Mouse (Mus musculus) kidney, adult 2 months (tissue): Measurements from ENCODE around the gene Myh8.

Experiments used
- CTCF ChIP-seq: fragments of 200-500 bp; conservative IDR thresholded peaks from 2 replicates; pipeline ENCODE4 v1.5.1; 2011; ENCODE audit warnings: low read depth, mild to moderate bottlenecking, control low read depth, low read length, moderate library complexity, mixed read lengths; ENCODE audit not compliant: insufficient read depth, insufficient read length
- POLR2A ChIP-seq: fragments of 200-500 bp; IDR thresholded peaks from one replicate; pipeline ENCODE4 v1.6.1; 2011; ENCODE audit warnings: low read depth, low read length, control low read depth

- TF ChIP-seq POLR2A (no peak), CTCF (no peak)
Measured at GRCm38 (mm10) chr11:67321358-67321757, 44.4 kb downstream of the Myh8 start, which contains the start of gene Myh13.
